Mouse (Mus musculus) testis, adult 2 months (tissue): ENCODE results near the gene Ankrd37. TPM values are rescaled to one million over a fixed set of nuclear protein-coding genes. Genes with fewer than 3 reads are reported as not detected.
A peak's percentile ranks its signal among the peaks of the same experiment; 100 is the strongest.

ENCODE experiments used
- H3K27ac ChIP-seq: fragments of 200-500 bp; 2 replicates; pipeline ENCODE4 v1.5.1; 2012; ENCODE audit warnings: low read depth, low read length; ENCODE audit not compliant: control insufficient read depth, insufficient read depth
- H3K27me3 ChIP-seq: fragments of 200-500 bp; 2 replicates; pipeline ENCODE4 v1.6.1; 2012; ENCODE audit warnings: mild to moderate bottlenecking, low read length, moderate library complexity; ENCODE audit not compliant: control insufficient read depth, insufficient read depth
- H3K36me3 ChIP-seq: fragments of 200-500 bp; 2 replicates; pipeline ENCODE4 v1.6.1; 2012; ENCODE audit warnings: mild to moderate bottlenecking, low read length; ENCODE audit not compliant: control insufficient read depth, insufficient read depth
- H3K4me1 ChIP-seq: fragments of 200-500 bp; 2 replicates; pipeline ENCODE4 v1.6.1; 2012; ENCODE audit warnings: low read length; ENCODE audit not compliant: control insufficient read depth, insufficient read depth
- H3K4me3 ChIP-seq: fragments of 200-500 bp; 2 replicates; pipeline ENCODE4 v1.5.1; 2012; ENCODE audit warnings: low read depth, mild to moderate bottlenecking, low read length, moderate library complexity, mixed read lengths; ENCODE audit not compliant: control insufficient read depth
- CTCF ChIP-seq: fragments of 200-500 bp; IDR thresholded peaks from 2 replicates; pipeline ENCODE4 v1.5.1; 2012; ENCODE audit warnings: low read depth, mild to moderate bottlenecking, inconsistent platforms, low read length, moderate library complexity; ENCODE audit not compliant: control insufficient read depth, insufficient read depth, insufficient replicate concordance
- POLR2A ChIP-seq: fragments of 200-500 bp; IDR thresholded peaks from 2 replicates; pipeline ENCODE4 v1.6.1; 2012; ENCODE audit warnings: low read depth, mild to moderate bottlenecking, inconsistent platforms, low read length, moderate library complexity; ENCODE audit not compliant: control insufficient read depth
- polyA plus RNA-seq: library from polyadenylated mRNA; depleted of rRNA; stranded (reverse); fragments of >200 nt; gene quantifications from 2 replicates; pipeline ENCODE4 v1.2.3, GENCODE M21; 2012; rRNA removed

Ankrd37 gene
- polyA plus RNA-seq, 1 experiment = 3.0 TPM

DNA sequence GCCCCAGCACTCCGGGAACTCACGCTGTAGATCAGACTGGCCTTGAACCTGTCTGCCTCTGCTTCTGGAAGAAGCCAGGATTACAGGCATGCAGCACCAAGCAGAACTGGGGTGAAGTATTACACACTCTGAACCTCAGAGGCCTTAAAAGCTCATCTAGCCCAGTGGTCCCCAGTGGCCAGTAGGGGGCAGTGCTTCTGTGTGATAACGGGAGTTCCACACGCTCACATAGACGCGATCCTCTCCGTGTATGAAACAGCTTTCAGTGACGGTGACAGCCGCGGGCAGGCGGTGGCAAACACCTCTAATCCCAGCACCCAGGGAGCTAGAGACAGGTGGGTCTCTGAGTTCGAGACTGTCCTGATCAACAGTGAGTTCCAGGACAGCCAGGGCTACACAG is 34.6 kb downstream of the Ankrd37 start:
- H3K27me3 ChIP-seq = no peaks in the 10 kb centered on the region
- no peak overlapping the region for H3K27ac ChIP-seq
- TF ChIP-seq CTCF = peak; percentile 71; the same call in 1 of the 2 replicates
- TF ChIP-seq POLR2A = no peak
- H3K4me3 ChIP-seq = peak overlapping the region; percentile 61
- no peaks in the 10 kb centered on the region for H3K36me3 ChIP-seq
- H3K4me1 ChIP-seq = peaks cover 9% of the 10 kb centered on the region

DNA sequence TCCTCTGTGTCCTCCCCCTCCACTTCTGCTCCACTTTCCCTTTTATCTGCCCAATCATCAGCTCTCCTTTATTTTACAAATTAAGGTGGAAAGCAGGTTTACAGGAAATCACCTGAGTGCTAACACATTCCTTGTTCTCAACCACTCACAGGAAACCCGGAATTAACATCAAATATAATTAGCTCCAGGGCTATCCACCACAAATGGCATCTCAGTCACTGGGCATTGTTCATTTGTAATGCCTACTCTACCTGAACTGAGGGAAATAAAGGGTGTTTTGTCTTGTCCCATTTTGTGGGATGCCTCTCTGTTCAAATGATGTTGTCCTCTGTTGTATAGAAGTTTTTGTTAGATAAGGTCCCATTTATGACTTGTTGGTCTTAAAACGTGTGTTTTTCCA is 54.9 kb downstream of the Ankrd37 start:
- no peak for TF ChIP-seq POLR2A
- TF ChIP-seq CTCF = no peak
- no peak overlapping the region for H3K4me3 ChIP-seq

More for the DNA sequence above, 54.9 kb downstream of the Ankrd37 start:
- Histone ChIP-seq H3K4me1 (no peaks in the 10 kb centered on the region), H3K27me3 (no peaks in the 10 kb centered on the region), H3K27ac (no peak overlapping the region), H3K36me3 (no peaks in the 10 kb centered on the region)

Other genes starting within 250 kb of the Ankrd37 start
- gene Pdlim3, start 120.2 kb downstream of the Ankrd37 start, polyA plus RNA-seq = 5.9 and 13.2 TPM in 2 replicates
- 21.8 and 23.4 TPM in 2 replicates for gene Ccdc110, start 71.1 kb downstream of the Ankrd37 start, polyA plus RNA-seq
- gene 1700029J07Rik, start 30.5 kb downstream of the Ankrd37 start, polyA plus RNA-seq = 26.8 and 28.7 TPM in 2 replicates
- 16.8 and 20.0 TPM in 2 replicates for gene Ufsp2, start 30.2 kb downstream of the Ankrd37 start, polyA plus RNA-seq
- 53.7 and 55.3 TPM in 2 replicates for gene Lrp2bp, start 6.4 kb downstream of the Ankrd37 start, polyA plus RNA-seq
- gene Cfap97, start 146.1 kb upstream of the Ankrd37 start, polyA plus RNA-seq = 78.2 and 91.9 TPM in 2 replicates
- gene Snx25, start 146.5 kb upstream of the Ankrd37 start, polyA plus RNA-seq = 14.9 and 16.2 TPM in 2 replicates
- gene Slc25a4, start 205.6 kb upstream of the Ankrd37 start, polyA plus RNA-seq = 34.6 and 39.0 TPM in 2 replicates